Mouse (Mus musculus): Measurements from ENCODE around the gene Ebf3.
A peak's percentile ranks its signal among the peaks of the same experiment; 100 is the strongest.

Ebf3 gene

DNA sequence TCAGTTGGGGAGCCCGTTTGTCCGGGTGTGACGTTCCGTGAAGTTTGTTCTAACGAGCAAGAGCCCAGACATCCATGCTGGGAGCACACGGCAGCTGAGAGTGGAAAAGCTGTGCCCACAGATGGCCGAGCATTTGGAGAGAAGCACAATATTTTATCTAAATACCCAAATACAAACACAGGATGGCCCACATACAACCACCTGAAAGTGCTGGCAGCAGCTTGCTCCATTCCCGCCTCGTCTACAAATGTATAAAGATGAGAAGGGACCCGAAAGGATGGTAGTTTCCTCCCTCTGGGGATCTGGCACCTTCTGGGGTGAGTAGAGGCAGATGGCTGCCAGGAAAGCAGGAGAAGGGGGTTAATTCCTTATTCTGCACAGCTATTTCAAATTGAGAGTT is 42.0 kb downstream of the Ebf3 start:
- no peak for DNase-seq

DNA sequence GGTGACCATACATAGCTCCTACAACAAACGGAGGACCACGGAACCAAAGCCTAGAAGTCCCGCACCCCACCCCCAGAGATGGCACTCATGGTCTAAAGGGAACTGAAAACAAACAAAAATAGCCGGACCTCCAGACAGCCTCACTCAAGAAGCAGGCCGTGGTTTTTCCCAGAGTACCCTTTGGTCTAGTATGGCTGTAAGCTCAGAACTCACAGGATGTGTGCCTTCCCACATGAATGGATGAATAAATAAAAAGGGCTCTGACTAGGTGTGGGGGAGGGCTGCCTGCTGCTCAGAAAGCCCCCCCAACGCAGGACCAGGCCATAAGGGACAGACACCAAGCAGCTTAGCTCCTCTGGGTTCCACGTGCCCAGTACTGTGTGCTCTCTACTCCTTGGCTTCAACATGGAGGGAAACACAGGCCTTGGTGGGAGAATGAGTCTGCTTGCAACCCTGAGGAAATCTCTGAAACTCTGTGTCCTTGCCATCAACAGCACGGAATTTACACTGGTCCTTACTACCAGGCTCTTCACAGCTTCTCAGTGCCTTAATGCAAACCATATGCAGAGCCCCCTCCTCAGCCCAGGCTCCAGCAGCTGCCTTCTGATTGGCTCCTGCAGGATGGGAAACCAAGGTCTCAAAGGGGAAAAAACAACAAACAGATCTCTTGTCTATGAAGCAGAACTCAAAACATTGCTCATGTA is 45.6 kb downstream of the Ebf3 start:
- no peak for DNase-seq

DNA sequence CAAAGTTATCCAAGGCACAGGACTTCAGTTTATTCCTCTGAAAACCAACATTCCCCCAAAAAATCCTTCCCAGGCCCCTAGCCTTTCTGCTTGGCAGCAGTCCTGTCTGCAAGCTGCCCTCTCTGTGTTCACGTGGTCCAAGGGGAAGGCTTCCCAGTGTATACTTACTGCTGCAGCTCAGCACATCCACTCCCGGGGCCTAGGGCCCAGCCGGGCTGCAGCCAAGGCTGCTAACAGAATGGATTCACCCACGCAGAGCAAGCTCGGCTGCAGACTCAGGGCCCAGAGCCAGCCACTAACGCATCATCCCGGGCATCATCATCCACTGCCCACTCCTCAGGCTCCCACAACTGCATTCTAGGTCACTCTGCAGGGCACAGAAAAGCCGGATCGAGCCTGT is 46.8 kb downstream of the Ebf3 start:
- no peak for DNase-seq

DNA sequence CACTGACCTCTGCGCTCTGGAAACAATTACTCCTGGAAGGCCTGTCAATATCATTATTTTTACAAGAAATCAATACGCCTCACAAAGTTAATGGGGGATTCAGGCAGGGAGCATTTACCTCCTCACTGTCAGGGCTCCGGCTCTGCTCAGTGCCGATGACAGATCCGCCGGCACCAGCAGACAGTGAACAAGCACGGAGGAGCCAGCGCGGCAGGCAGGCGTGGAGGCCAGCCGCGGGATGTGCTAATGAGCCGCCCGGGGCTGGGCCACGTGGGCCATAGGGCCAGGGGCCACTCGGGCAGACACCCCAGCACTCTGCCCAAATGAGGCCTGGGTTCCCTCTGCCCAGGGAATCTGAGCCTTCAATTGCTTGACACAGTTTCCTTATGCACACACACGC is 47.7 kb downstream of the Ebf3 start:
- DNase-seq: no peak

DNA sequence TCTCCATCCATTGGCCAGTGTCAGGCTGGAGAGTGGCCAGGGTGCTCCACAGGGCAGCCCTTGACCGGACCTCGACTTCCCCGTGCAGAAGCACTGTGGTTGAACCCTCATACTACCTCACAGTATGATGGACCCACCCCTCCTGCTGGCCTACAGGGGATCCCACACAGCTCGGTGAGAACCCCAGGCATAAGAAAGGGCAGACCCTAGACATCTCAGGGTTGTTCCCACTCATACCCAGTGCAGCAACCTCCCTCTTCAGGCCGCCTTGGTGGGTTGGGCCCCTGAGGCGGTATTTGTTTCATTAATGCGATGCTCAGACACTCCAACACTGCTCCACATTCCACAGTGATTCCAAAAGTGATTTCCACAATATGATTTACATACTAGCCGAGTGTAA is 51.9 kb downstream of the Ebf3 start:
- DNase-seq: no peak

DNA sequence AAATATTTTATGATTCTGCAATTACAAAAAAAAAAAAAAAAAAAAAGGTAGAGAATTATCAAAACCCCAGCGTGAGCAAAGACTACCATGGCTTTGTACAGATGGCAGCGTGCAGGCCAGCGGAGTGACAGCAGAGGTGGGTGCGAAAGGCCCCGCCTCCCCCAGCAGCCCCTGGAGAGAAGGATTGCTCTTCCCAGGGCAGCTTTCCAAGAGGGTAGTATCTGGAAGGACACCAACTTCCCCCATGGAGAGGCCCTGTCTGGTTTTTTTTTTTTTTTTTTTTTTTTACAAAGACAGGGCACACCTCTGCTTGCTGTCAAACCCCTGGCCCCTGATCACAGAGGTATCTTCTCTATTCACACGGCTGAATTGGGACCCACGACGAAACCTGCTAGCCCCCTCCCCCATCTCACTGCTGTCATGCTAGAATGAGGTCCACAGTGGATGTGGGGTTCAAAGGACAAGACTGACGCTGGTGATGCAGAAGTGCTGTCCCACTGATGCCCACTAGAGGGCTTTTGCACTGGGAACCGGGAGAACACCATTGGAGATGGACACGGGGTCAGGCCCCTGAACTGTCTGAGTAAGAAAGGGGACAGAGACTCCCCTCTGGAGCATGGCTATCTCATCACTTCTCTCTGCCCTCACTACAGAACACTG is 67.9 kb downstream of the Ebf3 start:
- DNase-seq: no peak

DNA sequence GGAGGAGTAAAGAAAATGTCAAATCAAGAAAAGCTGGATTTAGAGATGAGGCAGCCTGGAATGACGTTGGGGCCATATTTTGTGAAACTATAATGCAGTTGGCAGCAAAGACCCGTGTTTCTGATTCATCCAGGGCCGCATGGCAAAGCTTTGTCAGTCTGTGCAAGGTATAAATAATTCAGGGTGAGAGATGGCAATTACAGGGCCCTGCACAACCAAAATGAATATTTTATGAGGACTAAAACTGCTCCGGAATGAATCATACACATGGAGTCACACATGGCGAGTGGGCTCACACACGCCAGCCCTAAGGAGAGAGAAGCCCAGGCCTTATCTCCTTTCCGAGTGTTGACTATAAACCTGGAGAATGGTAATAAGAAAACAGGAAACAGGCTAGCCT is 69.4 kb downstream of the Ebf3 start:
- DNase-seq: peak; percentile 22

DNA sequence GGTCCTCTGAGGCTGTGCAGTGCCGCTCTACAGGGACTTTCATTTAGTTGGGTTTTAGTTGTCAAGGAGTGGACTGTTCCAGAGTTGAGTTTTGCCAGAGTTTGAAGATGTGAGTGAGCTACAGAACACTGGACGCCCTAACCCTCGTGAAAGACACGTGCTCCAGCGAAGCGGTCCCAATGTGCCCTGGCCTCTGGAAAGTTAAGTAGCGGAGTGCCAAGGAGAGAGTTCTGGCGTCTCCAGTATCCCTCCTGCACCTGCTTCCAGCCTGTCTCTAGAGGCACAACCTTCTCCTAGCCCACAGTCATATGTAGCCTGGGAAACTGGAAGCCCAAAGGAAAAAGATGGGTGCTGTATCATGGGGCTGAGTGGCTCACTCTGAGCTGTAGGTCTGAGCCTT is 73.8 kb downstream of the Ebf3 start:
- DNase-seq: no peak

DNA sequence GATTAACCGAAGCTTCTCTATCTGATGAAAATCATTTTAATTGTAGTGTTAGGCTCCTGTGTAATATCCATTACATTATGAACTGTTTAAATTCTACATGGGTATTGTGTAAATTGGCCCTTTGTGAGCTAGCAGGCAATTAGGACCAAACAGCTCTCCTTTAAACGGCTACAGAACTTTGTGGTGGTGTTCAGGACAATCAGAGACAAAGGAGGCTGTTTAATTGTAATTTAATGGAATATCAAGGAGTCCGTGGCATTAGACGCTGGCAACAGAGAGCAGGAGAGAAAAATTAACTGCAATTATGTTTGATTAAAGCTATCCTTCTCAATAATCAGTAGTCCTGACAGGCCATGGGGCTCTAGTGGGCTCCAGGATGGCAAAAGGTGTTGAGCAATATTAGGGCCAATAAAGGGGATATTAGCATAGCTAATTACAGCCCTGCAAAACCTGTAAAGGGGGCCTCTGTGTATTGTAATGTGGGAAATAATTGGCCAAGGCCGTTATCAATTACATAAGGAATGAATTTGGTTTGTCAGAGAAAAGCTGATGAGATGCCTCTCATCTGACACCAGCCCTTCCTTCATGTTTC is 74.6 kb downstream of the Ebf3 start:
- DNase-seq: no peak

DNA sequence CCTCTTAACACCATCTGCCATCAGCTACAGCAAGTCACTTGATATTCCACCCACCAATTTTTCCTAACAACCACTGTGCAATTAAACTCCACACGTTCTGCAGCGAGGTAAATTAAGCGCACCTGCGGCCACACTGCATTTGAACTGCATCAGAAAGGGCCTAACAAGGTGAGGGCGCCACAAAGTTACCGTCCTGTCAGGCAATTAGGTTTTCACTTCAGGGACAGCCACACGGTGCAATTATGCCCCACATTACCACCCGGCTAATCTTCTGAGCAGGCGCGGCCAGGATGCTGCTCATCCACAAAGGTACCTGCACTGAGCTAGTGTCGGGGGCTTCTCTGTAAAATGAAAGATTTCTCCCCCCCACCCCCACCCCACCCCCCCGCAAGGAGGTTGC is 76.8 kb downstream of the Ebf3 start:
- DNase-seq: no peak

DNA sequence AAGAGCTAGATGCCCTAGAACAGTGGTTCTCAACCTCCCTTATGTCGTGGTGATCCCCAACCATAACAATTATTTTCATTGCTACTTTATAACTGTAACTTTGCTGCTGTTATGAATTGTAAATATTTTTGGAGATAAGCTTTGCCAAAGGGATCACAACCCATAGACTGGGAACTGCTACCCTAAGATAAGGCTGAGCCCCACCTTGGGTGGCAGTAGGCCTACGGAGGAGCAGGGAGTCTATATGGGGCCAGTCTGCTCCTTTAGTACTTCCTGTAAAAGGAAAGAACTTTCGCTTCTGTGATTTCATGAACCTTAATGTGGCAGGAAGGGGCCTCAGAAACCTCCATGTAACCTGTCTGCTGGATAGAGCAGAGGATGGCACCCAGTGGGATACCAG is 90.4 kb downstream of the Ebf3 start:
- no peak for DNase-seq

DNA sequence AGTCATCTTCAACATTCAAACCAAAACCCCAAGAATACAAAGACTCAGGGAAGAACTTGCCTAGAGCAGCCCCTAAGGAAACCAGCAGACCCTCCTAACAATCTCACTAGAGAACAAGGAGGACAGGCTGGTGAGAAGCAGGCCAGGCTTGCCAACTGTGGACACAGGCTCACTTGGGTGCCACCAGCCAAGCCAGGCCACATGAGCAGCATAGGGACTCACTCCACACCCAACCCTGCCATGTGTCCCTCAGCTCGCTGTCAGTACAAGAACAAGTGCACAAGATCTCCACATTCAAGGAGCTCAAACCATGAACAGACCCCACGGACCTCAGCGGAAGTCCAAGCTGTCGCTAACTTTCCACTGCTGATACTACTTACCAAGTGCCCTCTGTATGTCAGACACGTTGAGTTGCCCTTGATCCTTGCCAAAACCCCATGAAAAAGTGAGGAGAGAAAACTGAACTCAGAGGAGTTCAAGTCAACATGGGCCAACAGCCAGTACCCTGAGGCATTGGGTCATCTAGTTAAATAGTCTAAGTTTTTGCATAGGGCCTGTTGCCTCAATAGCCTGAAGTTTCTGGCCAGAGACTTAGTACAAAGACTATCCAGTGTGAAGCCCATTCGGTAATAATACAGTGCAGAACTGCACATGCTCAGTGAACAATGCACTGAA is 91.3 kb downstream of the Ebf3 start:
- no peak for DNase-seq

DNA sequence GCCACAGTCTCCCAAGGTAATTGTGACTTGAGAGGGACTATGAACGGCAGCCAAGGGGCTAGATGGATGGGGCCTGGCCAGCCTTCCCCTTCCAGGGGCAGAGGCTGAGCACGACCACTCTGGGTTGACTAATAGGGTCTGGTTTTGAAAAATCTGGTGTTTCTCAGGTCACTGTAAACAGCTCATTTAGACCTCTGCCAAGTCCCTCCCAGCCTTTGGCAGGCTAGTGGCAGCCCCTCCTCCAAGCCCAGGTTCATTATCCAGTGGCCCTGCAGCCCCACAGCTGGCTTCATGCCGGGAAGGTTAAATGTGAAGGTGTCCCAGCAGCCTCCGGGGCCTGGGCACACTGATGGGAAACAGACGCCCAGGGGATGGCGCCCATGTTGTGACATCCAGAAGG is 92.6 kb downstream of the Ebf3 start:
- no peak for DNase-seq

DNA sequence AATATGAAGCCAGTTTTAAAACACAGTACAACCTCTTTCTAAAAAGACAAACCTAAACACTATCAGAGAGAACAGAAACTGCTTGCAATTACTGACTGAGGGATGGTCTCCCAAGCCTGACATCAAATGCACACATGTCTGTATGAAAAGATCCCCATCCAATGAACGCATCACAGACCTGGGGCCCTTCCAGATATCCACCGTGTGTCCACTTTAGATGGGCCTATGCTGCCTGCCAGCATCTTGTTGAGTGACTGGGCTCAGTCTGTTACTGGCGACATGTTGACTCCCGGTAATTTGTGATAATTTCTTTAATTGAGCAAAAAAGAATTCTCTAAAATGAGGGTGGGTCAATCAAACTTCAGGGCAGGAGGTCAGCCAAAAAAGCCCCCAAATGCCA is 93.8 kb downstream of the Ebf3 start:
- DNase-seq: no peak

DNA sequence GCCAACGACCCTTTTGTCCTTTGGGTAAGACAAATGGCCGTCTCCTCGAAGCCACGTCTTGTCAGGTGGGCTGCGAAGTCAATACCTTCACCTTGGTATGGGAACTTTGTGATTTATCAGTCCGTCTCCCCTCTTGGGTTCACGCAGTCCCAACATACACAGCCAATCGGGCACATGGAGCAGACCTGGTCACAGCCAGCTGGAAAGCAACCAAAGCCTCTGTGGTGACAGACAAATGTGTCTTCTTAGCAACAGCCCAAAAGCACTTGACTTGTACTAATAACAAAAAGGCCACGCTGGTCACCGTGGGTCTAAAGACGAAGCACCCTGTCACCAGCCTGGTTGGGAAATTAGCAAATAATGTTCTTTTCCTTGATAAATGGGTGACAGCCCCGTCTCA is 95.5 kb downstream of the Ebf3 start:
- DNase-seq: no peak

DNA sequence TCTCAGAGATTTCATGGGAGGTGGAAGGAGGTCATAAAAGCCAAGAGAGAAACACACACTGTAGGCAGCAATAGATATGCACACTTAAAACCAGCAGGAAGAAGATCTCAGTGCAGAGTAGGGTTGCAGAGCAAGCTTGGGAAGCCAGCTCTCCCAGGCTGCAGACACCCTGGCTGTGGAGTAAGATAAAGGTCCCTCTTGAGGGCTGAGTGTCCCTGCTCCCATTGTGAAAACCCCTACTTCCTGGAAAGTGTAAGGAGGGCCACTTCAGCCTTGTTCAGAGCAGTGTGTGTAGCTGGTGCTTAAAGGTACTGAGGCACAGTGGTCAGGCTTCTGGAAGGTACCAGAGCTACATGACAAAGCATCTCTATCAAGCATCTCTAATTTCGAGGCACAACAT is 100.8 kb downstream of the Ebf3 start:
- no peak for DNase-seq

DNA sequence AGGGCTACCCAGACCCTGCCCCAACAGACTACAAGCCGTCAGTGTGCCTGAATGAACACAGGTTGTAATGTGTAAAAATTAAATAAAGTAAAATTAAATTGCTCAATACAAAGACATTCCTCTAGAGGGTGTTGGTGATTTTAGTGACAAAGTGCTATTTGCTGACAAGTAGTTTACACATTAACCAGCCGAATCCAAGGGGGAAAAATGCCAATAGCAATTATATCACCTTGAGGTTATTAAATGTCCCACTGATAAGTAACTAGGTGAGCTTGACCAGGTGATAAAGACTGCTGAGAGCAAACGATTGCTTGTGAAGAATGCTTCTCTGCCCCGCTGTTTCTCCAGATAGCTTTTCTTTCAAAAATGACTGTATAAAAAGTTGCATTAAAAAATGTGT is 102.9 kb downstream of the Ebf3 start:
- DNase-seq: no peak

DNA sequence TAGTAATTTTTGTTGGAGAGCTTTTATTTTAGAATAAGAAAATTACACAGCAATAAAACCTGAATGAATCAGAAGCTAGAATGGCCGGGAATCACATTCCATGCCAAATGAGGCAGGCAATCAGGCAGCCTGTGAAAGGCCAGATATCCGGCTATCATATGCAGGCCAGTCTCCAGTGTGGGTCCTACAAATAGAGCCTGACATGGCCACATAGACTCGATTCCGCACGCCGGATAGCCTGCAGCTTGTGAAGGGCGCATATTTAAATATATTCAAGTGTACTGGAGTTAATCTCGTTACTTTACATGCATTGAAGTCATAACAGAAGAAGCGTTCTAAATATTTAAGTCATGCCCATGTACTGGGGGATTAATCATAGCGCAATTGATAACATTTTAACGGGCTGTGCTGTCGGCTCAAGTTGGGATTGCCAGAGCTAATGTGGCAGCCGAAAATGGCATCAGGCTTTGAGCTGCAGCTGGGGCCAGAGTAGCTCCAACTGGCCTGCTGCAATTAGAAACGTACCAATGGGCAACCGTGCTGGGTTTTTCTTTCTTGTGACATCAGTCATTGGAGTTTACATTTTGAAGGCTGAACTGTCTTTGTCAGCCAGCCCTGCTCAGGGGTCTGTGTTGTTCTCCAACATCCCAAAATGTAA is 104.4 kb downstream of the Ebf3 start:
- DNase-seq: no peak

DNA sequence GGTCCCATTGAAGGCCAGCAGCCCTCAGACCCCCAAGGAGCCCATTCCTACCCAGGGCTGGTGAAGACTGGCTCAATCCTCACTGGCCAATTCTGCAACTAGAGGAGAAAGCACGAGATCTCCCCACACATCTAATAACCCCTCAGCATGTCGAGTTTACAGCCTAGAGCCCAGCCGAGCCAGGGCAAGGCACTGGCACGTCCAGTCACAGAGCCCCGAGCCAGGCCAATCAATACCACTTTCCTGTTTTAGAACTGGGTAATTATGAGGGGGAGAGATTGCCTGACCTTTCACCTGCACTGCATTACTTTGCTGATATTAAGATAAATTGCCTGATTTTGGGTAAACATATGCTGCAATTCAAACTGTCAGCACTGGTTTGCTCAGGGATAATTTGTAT is 105.7 kb downstream of the Ebf3 start:
- DNase-seq: no peak

DNA sequence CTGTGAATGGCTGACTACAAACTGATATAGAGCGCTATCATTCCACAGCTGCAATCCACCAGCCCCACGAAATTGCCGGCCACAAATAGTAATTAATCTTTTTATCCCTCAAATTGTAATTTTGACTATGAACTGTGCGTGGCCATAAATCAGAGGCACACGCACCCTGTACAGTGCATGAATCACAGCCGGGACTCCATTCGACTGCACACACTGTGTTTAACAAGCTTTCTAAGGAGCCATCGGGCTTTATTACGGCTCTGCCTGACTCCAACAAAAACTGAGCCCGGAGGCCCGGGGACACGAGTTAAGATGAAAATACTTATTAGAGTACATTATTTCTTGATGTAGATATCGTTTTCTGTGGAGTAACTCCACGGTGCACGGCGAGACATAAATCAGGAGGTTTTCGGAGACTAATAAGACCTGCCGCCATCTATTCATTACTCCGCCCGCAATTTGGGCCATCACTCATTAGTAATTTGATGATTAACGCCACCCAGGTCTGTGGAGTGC is 107.4 kb downstream of the Ebf3 start:
- no peak for DNase-seq

DNA sequence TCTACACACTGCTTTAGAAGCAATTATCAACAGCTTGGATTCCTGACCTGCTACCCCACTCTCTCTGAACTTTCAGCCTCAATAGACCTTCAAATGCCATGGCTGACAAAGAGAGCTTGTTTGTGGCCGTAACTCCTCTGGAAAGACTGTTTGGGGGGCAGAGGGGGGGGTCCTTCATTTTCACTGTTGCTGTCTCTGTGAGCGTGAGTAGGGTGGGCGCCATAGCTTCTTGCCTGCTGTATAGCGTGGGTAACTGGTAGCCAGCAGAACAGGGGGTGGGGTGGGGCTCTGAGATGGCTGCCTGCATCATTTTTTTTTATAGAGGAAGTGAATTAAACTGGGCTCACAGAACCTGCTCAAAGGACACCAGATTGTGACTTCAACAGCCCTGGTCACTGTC is 114.7 kb downstream of the Ebf3 start:
- no peak for DNase-seq

DNA sequence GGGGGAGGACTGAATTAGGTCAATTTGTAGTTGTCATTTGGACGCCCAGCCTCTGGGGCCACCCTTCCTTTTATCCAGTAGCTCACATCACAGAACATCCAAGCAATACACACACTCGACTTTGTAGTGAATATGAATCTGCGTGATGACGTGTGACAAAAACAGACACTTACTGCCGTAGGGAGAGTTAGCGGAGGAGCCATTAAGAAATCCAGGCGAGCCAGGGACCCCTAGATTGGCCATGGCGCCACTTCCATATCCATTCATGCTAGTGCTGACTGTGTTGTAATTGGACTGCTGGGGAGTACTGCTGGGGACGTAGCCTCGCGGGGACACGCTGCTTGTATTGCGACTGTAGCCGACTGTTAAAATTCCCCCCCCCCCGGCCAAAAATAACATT is 115.3 kb downstream of the Ebf3 start:
- DNase-seq: no peak

All from right cerebral cortex, adult 18-20 months (tissue).